Comparison of ENCODE assay signal across 8 mouse cellular contexts in the genomic region with DNA sequence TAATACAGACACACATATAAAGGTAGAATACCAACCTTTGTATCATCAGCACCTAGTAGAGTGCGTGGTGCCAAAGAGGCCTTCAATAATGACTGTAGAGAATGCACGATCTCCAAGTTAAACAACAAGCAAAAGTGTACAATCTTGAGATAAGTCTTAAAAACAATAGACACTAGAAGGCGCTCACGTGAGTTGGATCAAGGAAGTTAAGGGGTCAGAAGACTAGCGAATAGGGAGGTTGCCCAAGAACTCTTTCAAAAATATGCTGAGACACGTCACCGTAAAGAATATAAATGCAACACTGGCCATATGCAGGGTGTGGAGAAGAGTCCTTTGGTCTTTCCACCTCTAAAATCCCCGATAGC. TPM values are rescaled to one million over a fixed set of nuclear protein-coding genes. Genes with fewer than 3 reads are reported as not detected.
DNase-seq lines count a peak whose midpoint lies in the region; ATAC-seq lines count a peak whose summit lies in the region.

No protein-coding gene starts in this region.

- peak overlapping the region; percentile 74 for H3K27ac ChIP-seq in intestine, embryonic 15.5 days

- no peaks in the 10 kb centered on the region for H3K27me3 ChIP-seq in intestine, embryonic 15.5 days (replicated peaks)

- ATAC-seq in common myeloid progenitor, adult 5-6 weeks (replicated peaks; ENCODE audit: low read depth, poor library complexity, severe bottlenecking) = peak; percentile 13; the same call in 1 of the 2 replicates
- peak; percentile 18 for ATAC-seq in intestine, embryonic 15.5 days
- peak; percentile 31 for ATAC-seq in megakaryocyte-erythroid progenitor cell, adult 5-6 weeks (replicated peaks; ENCODE audit: low FRiP score, low TSS enrichment, poor library complexity, severe bottlenecking)

- H3K9ac ChIP-seq in intestine, embryonic 15.5 days = peak overlapping the region; percentile 83

- H3K9me3 ChIP-seq in intestine, embryonic 15.5 days = no peaks in the 10 kb centered on the region

- peaks cover 5% of the 10 kb centered on the region; the same call in 1 of the 2 replicates for H3K4me1 ChIP-seq in intestine, embryonic 15.5 days (replicated peaks)

- H3K4me3 ChIP-seq in intestine, embryonic 15.5 days (replicated peaks) = peak overlapping the region; percentile 70

- H3K36me3 ChIP-seq in intestine, embryonic 15.5 days = no peaks in the 10 kb centered on the region

- H3K4me2 ChIP-seq in intestine, embryonic 15.5 days (replicated peaks) = peak overlapping the region; percentile 70

- peak; percentile 3 for DNase-seq in ovary, postnatal 14 days (ENCODE audit: low spot score)
- DNase-seq in ovary, postnatal 10 days (ENCODE audit: low spot score) = no peak
- DNase-seq in adrenal gland, postnatal 36 days = no peak
- DNase-seq in gastrocnemius, postnatal 14 days = no peak
- no peak for DNase-seq in cerebellum, postnatal 25 days

- 6% methylated on average over 8 of the region's 8 CpGs for WGBS in intestine, embryonic 15.5 days

- intact Hi-C loops in gastrocnemius, postnatal 14 days (cut with DNase I; ENCODE audit: low total_unique reads) = no loop called here

RNA-seq across cellular contexts. Expression of gene Cwc27, which starts 0.7 kb away (rescaled TPM):
- total RNA-seq in common myeloid progenitor, adult 5-6 weeks (2017) = 46.1 and 50.9 TPM in 2 replicates
- polyA plus RNA-seq in intestine, embryonic 15.5 days (2015; fragmentation: Nextera tagmentation; extraction: Ambion mirVana) = 27.4 and 28.3 TPM in 2 replicates
- 26.7 and 28.0 TPM in 2 replicates for total RNA-seq in megakaryocyte-erythroid progenitor cell, adult 5-6 weeks (2014; fragmentation: Nextera tagmentation)
- total RNA-seq in megakaryocyte-erythroid progenitor cell, adult 5-6 weeks (2017) = 44.5 and 49.0 TPM in 2 replicates
- 10 to 100 TPM; 12.6 to 20.0 TPM for total RNA-seq in adrenal gland, postnatal 36 days (2021)
- total RNA-seq in gastrocnemius, postnatal 14 days (2021) = 10 to 100 TPM; 10.2 to 10.3 TPM

RNA-seq across cellular contexts. Expression of gene Srek1ip1, which starts 24.0 kb away (rescaled TPM):
- 39.2 and 62.4 TPM in 2 replicates for total RNA-seq in common myeloid progenitor, adult 5-6 weeks (2017)
- polyA plus RNA-seq in intestine, embryonic 15.5 days (2015; fragmentation: Nextera tagmentation; extraction: Ambion mirVana) = 22.9 and 23.8 TPM in 2 replicates
- 24.4 and 31.2 TPM in 2 replicates for total RNA-seq in megakaryocyte-erythroid progenitor cell, adult 5-6 weeks (2014; fragmentation: Nextera tagmentation)
- total RNA-seq in megakaryocyte-erythroid progenitor cell, adult 5-6 weeks (2017) = 29.7 and 43.5 TPM in 2 replicates
- 10 to 100 TPM; 19.3 to 19.6 TPM for total RNA-seq in adrenal gland, postnatal 36 days (2021)
- total RNA-seq in gastrocnemius, postnatal 14 days (2021) = 10 to 100 TPM; 11.7 to 12.2 TPM

RNA-seq across cellular contexts. Expression of gene Shisal2b, which starts 47.4 kb away (rescaled TPM):
- total RNA-seq in common myeloid progenitor, adult 5-6 weeks (2017) = not detected in 2 replicates
- 0.25 and 0.39 TPM in 2 replicates for polyA plus RNA-seq in intestine, embryonic 15.5 days (2015; fragmentation: Nextera tagmentation; extraction: Ambion mirVana)
- not detected in 2 replicates for total RNA-seq in megakaryocyte-erythroid progenitor cell, adult 5-6 weeks (2014; fragmentation: Nextera tagmentation)
- not detected in 2 replicates for total RNA-seq in megakaryocyte-erythroid progenitor cell, adult 5-6 weeks (2017)
- not detected for total RNA-seq in adrenal gland, postnatal 36 days (2021)
- not detected for total RNA-seq in gastrocnemius, postnatal 14 days (2021)
